Mouse (Mus musculus) layer of hippocampus, postnatal 25 days (tissue): ENCODE results near the gene Gm7876. TPM values are rescaled to one million over a fixed set of nuclear protein-coding genes. Genes with fewer than 3 reads are reported as not detected.
"Not testable (repeated sequence)": the region's sequence is repeated elsewhere in the genome, so short reads cannot be mapped to it uniquely, and the experiment has no call there.

Experiments used
- DNase-seq, 2 experiments: peaks; one replicate each; pipeline ENCODE4 v3.0.0; 2022; ENCODE audit warnings: mixed read lengths in 2 of 2, low spot score in 1 of 2; ENCODE audit errors: extremely low spot score in 1 of 2
- total RNA-seq, 2 experiments: library from RNA; stranded (reverse); gene quantifications; 2 replicates each; pipeline ENCODE4 v1.2.3; 2021

The Gm7876 gene
- under 1 TPM in 1 of 2 experiments, not detected in 1; 0.17 TPM for total RNA-seq

DNA sequence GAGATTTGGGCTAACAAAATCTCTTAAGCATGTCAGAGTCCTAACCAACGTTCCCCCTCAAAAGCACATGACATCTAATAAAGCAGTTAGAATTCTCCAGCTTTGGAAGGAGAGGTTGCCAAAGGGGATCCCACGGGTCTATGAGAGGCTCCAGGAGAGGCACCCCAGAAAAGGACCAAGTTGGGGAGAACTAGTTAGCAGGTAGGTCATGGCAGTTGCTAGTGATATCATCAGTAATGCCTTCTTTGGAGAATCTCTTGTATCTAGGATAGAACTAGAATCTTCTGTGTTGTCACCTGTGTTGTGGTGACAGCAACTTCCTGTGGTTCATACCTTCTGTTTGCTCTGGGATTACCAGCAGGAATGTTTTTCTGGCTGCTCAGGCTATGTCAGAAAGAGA lies at the start of gene Gm7876:
Gm7876 (plus strand) TSS at position 301 of the 400 bp plus-strand sequence.
- not testable (repeated sequence) for DNase-seq

DNA sequence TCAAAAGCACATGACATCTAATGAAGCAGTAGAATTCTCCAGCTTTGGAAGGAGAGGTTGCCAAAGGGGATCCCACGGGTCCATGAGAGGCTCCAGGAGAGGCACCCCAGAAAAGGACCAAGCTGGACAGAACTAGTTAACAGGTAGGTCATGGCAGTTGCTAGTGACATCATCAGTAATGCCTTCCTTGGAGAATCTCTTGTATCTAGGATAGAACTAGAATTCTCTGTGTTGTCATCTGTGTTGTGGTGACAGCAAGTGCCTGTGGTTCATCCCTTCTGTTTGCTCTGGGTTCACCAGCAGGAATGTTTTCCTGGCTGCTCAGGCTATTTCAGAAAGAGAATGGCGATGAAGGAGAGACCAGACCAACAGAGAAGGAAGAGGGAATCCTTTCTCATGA lies 45.1 kb upstream of the Gm7876 start, which contains the start of gene Gm3239:
Gm3239 (plus strand) TSS at position 301 of the 400 bp plus-strand sequence.
- not testable (repeated sequence) for DNase-seq

DNA sequence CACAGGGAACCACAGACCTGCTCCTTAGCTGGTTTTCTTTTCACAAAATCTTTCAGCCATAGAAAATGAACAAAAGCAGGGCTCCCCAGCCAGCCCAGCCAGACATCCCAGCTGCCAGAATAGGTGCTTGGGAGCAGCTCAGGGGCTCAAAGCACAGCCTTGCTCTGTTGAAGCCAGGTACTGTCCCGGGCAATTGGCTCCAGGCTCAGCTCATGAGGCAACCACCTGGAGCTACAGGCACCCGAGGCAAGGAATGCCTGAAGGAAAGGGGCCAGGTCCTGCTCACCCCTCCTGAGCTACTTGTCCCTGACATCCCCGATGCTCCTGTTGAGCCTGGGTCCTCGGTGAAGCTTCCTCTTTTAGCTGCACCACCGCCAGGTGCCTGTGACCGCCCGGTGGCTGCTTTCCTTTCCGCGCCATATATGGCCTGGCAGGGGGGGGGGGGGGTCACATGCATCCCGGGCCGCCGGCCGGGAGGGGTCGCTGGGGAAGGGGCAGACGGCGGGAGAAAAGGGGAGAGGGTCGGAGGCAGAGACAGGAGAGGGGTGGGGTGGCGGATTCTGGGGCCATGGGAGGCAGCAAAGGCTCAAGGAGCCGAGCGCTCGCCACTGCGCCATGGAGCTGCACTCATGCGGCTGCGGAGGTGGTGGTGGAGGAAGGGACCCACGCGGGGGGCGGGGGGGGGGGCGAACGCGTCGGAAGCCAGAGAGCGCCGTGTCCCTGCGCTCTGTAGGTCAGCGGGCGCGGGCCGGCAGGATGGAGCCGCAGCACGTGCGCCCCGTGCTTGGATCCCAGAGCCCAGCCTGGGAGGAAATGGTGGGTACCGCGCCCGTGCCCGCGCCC lies 17.2 kb downstream of the Gm7876 start, which contains the start of gene Gm3252:
Gm3252 (plus strand) TSS at position 738 of the 843 bp plus-strand sequence.
- not testable (repeated sequence) for DNase-seq

Other genes starting within 250 kb of the Gm7876 start
- not detected for gene Gm3182, start 227.5 kb upstream of the Gm7876 start, total RNA-seq
- not detected for gene Gm3047, start 153.8 kb upstream of the Gm7876 start, total RNA-seq
- under 1 TPM; 0.39 to 0.61 TPM for gene Gm8159, start 76.9 kb upstream of the Gm7876 start, total RNA-seq
- gene Gm3239, start 45.0 kb upstream of the Gm7876 start, total RNA-seq = under 1 TPM in 1 of 2 experiments, not detected in 1; 0.42 TPM
- under 1 TPM in 1 of 2 experiments, not detected in 1; 0.15 TPM for gene Gm3252, start 17.5 kb downstream of the Gm7876 start, total RNA-seq
- not detected for gene Gm9602, start 67.1 kb downstream of the Gm7876 start, total RNA-seq
- gene Gm3269, start 128.9 kb downstream of the Gm7876 start, total RNA-seq = not detected
- 10 to 100 TPM in 1 of 2 experiments, 1 to 10 TPM in 1; 9.0 to 11.8 TPM for gene Gm3264, start 146.3 kb downstream of the Gm7876 start, total RNA-seq
- not detected for gene Gm3278, start 183.2 kb downstream of the Gm7876 start, total RNA-seq